Mouse (Mus musculus) kidney, adult 18-20 months (tissue): ENCODE results near the gene D230025D16Rik.
"Not testable (repeated sequence)": the region's sequence is repeated elsewhere in the genome, so short reads cannot be mapped to it uniquely, and the experiment has no call there.

Source experiments
- DNase-seq: peaks from one replicate; pipeline ENCODE4 v3.0.0; 2021

D230025D16Rik gene

GRCm38 (mm10) chr8:105224413-105225271 is at the start of gene D230025D16Rik:
D230025D16Rik (plus strand) TSS chr8:105225145.
- peak; percentile 96 for DNase-seq

GRCm38 (mm10) chr8:105175287-105175686 is 49.7 kb upstream of the D230025D16Rik start:
- not testable (repeated sequence) for DNase-seq

GRCm38 (mm10) chr8:105178211-105178800 is 46.6 kb upstream of the D230025D16Rik start:
- no peak for DNase-seq

- no peak for DNase-seq
These were observed 42.7 kb upstream of the D230025D16Rik start for GRCm38 (mm10) chr8:105182201-105182600.

GRCm38 (mm10) chr8:105186467-105187005 is 38.4 kb upstream of the D230025D16Rik start:
- no peak for DNase-seq

GRCm38 (mm10) chr8:105192182-105192581 is 32.8 kb upstream of the D230025D16Rik start:
- DNase-seq = no peak

GRCm38 (mm10) chr8:105205748-105206147 is 19.2 kb upstream of the D230025D16Rik start:
- DNase-seq = no peak

- no peak for DNase-seq
These were observed 18.1 kb upstream of the D230025D16Rik start for GRCm38 (mm10) chr8:105206766-105207275.

- DNase-seq = no peak
These were observed 17.2 kb upstream of the D230025D16Rik start for GRCm38 (mm10) chr8:105207675-105208273.

- DNase-seq = no peak
These were observed 15.5 kb upstream of the D230025D16Rik start for GRCm38 (mm10) chr8:105209153-105210110.

- no peak for DNase-seq
These were observed 10.8 kb upstream of the D230025D16Rik start for GRCm38 (mm10) chr8:105214104-105214503.

GRCm38 (mm10) chr8:105217926-105218522 is 6.9 kb upstream of the D230025D16Rik start:
- peak; percentile 6 for DNase-seq

- DNase-seq = no peak
These were observed 1.1 kb upstream of the D230025D16Rik start for GRCm38 (mm10) chr8:105223850-105224249.

- no peak for DNase-seq
These were observed 288 bp downstream of the D230025D16Rik start for GRCm38 (mm10) chr8:105225272-105225593.

- DNase-seq = no peak
These were observed 972 bp downstream of the D230025D16Rik start for GRCm38 (mm10) chr8:105225917-105226316.

GRCm38 (mm10) chr8:105231503-105232320 is 6.8 kb downstream of the D230025D16Rik start:
- DNase-seq = no peak

- not testable (repeated sequence) for DNase-seq
These were observed 7.4 kb downstream of the D230025D16Rik start for GRCm38 (mm10) chr8:105232321-105232693.

GRCm38 (mm10) chr8:105233126-105233935 is 8.4 kb downstream of the D230025D16Rik start:
- DNase-seq = no peak

- peak; percentile 28 for DNase-seq
These were observed 10.3 kb downstream of the D230025D16Rik start for GRCm38 (mm10) chr8:105235206-105235605.
